Mouse (Mus musculus): ENCODE measurements around the gene Sumo2.
"Not testable (repeated sequence)": the region's sequence is repeated elsewhere in the genome, so short reads cannot be mapped to it uniquely, and the experiment has no call there.

Sumo2 gene

GRCm38 (mm10) chr11:115519581-115519980 is 16.5 kb downstream of the Sumo2 start:
- no peak for DNase-seq (ENCODE audit: low spot score)

DNA sequence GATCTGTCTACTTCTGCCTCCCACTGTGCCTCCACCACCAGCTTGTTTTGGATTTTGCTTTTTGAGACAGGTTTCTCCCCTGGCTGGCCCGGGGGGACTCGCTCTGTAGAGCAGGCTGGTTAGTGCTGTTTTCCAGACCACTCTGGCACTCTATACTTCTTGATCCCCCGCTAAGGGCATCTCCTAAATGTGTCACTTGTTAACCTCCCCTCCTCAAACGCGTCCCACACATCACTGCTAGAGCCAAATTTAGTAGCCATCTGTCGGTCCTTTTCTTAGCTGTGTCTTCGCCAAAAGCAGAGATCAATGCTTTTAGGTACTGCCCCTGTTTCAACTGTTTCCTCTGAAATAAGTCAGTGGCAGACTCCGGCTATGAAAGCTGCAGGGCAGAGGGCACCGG is 17.4 kb downstream of the Sumo2 start:
- no peak for DNase-seq (ENCODE audit: low spot score)

- DNase-seq (ENCODE audit: low spot score), result no peak
These were observed 19.1 kb downstream of the Sumo2 start for GRCm38 (mm10) chr11:115516942-115517341.

DNA sequence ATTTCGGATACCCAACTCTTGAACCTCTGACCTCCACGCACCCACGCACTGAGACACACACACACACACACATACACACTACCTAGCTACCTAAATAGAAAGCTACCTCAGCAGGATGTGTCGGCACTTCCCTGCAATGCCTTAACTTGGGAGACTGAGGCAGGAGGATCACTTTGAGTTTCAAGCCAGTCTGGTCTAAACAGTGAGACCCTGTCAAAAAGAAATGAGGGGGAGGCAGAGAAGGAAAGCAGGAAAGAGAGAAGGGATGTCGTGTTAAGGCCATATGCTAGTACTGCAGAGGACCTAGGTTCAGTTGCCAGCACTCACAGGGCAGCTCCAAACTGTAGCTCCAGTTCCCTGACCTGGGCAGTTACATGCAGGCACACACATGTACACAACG is 21.1 kb downstream of the Sumo2 start:
- DNase-seq (ENCODE audit: low spot score), result no peak

GRCm38 (mm10) chr11:115514238-115514663 is 21.8 kb downstream of the Sumo2 start, which contains the start of gene Jpt1:
TSS of gene Jpt1 (minus strand) at chr11:115514387.
- DNase-seq (ENCODE audit: low spot score), result peak; percentile 95

- no peak for DNase-seq (ENCODE audit: low spot score)
These were observed 22.5 kb downstream of the Sumo2 start for GRCm38 (mm10) chr11:115513271-115514237.

DNA sequence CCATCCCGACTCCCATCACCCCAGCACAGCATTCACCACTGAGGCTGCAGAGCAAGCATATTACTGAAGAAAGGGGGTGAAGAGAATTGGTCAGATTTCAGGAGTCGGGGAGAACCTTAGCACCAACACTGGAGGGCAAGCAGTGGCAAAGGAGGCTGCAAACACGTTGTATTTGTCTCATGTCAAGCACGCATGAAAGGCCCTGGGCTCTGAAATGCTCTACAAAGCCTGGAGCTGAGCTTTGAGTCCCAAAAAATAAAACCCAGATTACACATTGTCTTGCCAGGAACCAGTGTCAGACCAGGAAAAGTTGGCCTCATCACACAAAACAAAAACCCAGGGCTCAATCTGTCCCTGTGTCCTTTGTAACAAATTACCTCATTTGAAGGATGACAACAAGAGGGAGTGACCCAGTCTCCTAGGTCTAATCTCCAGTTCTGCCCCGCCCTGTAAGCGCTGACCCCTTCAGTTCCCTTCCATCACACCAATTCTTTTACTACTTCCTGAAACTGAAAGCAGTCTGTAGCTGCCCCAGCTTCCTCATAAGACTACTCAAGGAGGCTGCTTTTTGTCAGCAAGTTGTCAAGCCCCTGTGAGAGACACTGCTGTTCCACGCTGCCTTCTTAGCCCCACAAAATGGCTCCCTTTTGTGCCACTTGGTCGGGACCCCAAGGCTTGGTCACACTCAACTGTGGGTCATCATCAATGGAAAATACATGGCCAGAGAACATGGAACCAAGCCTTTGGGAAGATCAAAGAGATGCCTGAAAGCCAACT is 23.5 kb downstream of the Sumo2 start:
- peak; percentile 30 for DNase-seq (ENCODE audit: low spot score)

- no peak for DNase-seq (ENCODE audit: low spot score)
These were observed 24.1 kb downstream of the Sumo2 start for GRCm38 (mm10) chr11:115512004-115512403.

- DNase-seq (ENCODE audit: low spot score), result peak; percentile 27
These were observed 25.0 kb downstream of the Sumo2 start for GRCm38 (mm10) chr11:115511121-115511520.

DNA sequence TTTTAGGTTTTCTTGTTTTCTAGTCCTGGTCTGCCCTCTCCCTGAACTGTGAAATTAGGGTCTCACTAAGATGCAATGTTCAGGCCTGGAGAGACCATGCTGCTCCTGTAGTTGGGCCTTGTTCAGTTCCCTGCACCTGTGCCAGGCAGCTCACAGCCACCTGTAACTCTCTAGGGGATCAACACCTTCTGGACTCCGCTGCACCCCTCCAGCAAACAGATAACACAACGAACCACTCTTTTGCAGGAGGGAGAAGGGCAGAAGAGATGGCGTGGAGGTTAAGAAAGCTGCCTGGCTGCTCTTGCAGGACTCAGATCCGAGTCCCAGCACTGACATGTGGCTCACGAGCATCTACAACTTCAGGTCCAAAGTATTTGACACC is 25.6 kb downstream of the Sumo2 start:
- DNase-seq (ENCODE audit: low spot score), result no peak

DNA sequence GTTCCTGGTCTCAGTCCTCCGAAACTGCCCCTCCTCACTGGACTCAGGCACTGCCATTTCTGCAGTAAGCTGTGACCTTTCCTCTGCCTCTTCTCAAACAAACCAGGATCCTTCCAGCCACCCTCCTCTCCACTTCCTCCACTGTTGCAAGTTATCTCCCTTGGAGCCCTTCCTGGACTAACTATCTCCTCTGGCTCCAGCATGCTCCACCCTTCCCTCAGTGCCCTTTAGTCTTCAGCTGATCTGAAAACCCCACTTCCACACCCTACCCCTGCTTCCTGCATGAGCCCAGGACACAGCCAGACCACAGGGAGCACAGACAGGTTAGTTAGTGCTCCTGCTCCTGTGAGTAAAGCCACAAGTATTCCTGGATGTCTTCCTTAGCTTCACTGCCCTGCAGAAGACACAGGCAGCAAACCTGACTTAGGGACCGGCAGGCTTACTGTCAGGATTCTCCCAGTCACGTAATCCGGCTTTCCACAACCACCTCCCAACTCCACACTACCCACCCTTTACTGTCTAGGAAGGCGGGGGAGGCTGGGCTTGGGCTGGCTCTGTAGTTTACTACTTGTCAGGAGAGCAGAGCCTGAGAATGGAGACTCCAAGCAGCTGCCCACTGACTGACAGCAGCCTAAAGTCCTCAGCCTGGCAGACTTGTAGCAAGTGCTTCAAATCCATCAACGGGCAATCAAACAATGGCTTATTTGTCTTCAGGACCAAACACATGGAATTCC is 26.1 kb downstream of the Sumo2 start:
- no peak for DNase-seq (ENCODE audit: low spot score)

DNA sequence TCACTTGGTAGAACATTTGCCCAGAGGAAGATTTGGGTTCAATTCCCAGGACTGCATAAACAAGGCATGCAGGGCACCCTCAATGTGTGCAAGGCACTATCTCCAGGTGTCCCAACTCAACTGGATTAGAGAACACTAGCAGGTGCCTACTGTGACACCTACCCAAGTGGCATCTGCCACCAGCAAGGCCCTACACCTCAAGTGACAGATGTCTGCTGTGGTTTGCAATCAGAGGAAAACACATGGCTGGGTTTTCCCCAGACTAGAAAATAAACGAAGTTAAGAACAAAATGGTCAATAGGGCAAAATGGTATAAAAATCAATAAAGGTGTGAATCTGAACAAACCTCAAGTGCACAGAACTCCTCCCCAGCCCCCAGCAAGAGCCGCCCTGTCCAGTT is 28.0 kb downstream of the Sumo2 start:
- no peak for DNase-seq (ENCODE audit: low spot score)

DNA sequence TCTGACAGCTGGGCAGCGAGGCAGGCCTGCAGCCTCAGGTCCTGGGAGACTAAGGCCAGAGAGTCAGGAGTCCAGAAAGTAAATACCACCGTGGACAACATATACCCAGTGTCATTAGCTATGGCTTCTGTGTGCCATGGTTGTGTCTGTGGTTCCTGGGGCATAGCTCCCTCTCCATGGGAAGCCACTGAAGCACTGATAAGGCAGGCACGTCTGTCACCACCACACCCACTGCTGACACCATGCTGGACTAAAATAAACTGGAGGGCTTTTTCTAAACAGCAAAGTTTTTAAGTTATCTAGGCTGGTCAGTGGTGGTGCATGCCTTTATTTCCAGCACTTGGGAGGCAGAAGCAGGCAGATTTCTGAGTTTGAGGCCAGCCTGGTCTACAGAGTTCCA is 29.5 kb downstream of the Sumo2 start:
- no peak for DNase-seq (ENCODE audit: low spot score)

- no peak for DNase-seq (ENCODE audit: low spot score)
These were observed 33.4 kb downstream of the Sumo2 start for GRCm38 (mm10) chr11:115502636-115503035.

DNA sequence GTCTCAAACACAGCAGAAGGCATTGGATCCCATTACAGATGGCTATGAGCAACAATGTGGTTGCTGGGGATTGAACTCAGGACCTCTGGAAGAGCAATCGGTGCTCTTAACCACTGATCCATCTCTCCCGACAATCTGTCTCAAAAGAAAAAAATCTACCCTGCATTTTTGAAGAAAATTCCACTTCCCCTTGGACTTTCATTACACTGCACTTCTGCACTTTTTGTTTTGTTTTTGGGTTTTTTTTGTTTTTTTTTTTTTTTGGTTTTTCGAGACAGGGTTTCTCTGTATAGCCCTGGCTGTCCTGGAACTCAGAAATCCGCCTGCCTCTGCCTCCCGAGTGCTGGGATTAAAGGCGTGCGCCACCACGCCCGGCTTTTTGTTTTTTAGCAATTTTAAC is 39.5 kb downstream of the Sumo2 start:
- not testable (repeated sequence) for DNase-seq (ENCODE audit: low spot score)

DNA sequence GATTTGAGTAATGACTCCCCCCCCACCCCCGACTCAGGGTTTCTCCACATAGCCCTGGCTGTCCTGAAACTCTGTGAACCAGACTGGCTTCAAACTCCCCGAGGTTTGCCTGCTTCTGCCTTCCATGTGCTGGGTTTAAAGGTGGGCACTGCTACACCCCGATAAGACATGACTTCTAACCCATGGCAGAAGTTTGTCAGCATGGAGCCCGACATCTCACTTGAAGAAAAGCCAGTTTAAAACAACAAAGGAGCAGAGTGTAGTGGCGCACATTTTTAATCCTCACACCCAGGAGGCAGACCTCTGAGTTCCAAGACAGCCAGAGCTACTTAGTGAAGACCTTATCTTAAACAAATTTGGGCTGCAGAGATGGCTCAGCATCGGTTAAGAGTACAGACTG is 43.7 kb downstream of the Sumo2 start:
- DNase-seq (ENCODE audit: low spot score), result no peak

DNA sequence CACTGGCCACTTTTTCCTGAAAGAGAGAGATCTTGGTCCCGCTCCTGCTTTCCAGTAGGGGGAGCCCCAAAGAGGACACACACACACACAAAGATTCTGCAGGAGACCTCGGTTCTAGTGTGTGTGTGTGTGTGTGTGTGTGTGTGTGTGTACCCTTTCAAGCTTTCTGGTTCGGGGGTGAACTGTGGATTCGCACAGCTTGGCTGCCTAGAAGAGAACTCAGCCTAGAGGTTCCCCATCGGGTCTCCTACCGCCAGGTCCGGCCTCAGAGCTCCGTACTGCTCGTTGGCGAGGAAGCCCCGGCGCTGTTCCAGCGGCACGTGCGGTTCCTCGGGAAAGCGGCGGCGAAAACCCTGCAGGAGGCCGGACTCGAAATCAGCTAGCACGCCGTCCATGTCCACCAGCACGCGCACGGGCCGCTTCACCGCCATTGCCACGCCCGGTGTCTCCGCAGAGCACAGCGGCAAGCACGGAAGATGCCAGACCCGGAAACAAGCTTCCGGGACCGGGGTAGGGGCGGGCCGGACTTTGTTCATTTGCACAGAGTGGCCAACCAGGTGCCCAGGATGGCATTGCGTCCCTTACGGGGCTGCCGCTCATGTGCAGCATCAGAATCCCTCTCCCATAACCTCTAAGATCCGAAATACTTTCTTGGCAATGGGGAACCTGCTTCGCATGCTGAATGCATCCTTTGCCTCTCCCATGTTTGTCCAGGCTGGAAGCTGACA is 44.6 kb downstream of the Sumo2 start, which contains the start of gene Nt5c:
Nt5c (minus strand) TSS at position 507 of the 728 bp plus-strand sequence.
- DNase-seq (ENCODE audit: low spot score), result peak; percentile 75

- no peak for DNase-seq (ENCODE audit: low spot score)
These were observed 45.4 kb downstream of the Sumo2 start for GRCm38 (mm10) chr11:115490441-115491355.

GRCm38 (mm10) chr11:115488551-115489104 is 47.4 kb downstream of the Sumo2 start:
- DNase-seq (ENCODE audit: low spot score), result no peak

GRCm38 (mm10) chr11:115485155-115485554 is 50.9 kb downstream of the Sumo2 start:
- DNase-seq (ENCODE audit: low spot score), result no peak
